Mouse (Mus musculus) embryonic facial prominence, embryonic 12.5 days (tissue): ENCODE measurements around the gene Fam76a. TPM values are rescaled to one million over a fixed set of nuclear protein-coding genes. Genes with fewer than 3 reads are reported as not detected.
A peak's percentile ranks its signal among the peaks of the same experiment; 100 is the strongest.

Source experiments
- ATAC-seq: fragments of 200-750 bp; cut with Nextera tagmentation; 2 replicates; pipeline ENCODE4 v1.8.0; 2017; ENCODE audit not compliant: insufficient number of reproducible peaks, insufficient read depth, low FRiP score, low TSS enrichment
- H3K27ac ChIP-seq: fragments of 300-500 bp; sonication (generic); 2 replicates; pipeline ENCODE4 v1.5.1; 2016; ENCODE audit warnings: mild to moderate bottlenecking
- H3K27me3 ChIP-seq: fragments of 300-500 bp; sonication (generic); 2 replicates; pipeline ENCODE4 v1.6.1; 2016; ENCODE audit warnings: mild to moderate bottlenecking, moderate library complexity
- H3K36me3 ChIP-seq: fragments of 300-500 bp; sonication (generic); 2 replicates; pipeline ENCODE4 v1.6.1; 2016; ENCODE audit warnings: mild to moderate bottlenecking
- H3K4me1 ChIP-seq: fragments of 300-500 bp; sonication (generic); 2 replicates; pipeline ENCODE4 v1.6.1; 2016
- H3K4me2 ChIP-seq: fragments of 300-500 bp; sonication (generic); replicated peaks from 2 replicates; pipeline ENCODE4 v1.6.1; 2016; ENCODE audit warnings: mild to moderate bottlenecking, moderate library complexity
- H3K4me3 ChIP-seq: fragments of 300-500 bp; sonication (generic); 2 replicates; pipeline ENCODE4 v1.5.1; 2016; ENCODE audit warnings: mild to moderate bottlenecking
- H3K9ac ChIP-seq: fragments of 300-500 bp; sonication (generic); 2 replicates; pipeline ENCODE4 v1.6.1; 2016; ENCODE audit warnings: mild to moderate bottlenecking, moderate library complexity
- H3K9me3 ChIP-seq: fragments of 300-500 bp; sonication (generic); 2 replicates; pipeline ENCODE4 v1.6.1; 2016; ENCODE audit warnings: mild to moderate bottlenecking, moderate library complexity
- WGBS: fragments of 180-500 bp; shearing (Covaris S2); methylation state at CpG from one replicate; pipeline ENCODE4 v1.1.7; 2016; 5-methylcytosine and 5-hydroxymethylcytosine counted together
- polyA plus RNA-seq: library from polyadenylated mRNA; unstranded; fragments of >200 nt; fragmentation: Nextera tagmentation; extraction: Ambion mirVana; gene quantifications from 2 replicates; pipeline ENCODE4 v1.2.1, GENCODE M21; 2016

Fam76a gene
- polyA plus RNA-seq, 1 experiment from 2014 or later, result 37.7 TPM

- Histone ChIP-seq H3K4me1 (peaks cover 39% of the 10 kb centered on the region), H3K9ac (no peak overlapping the region), H3K36me3 (no peaks in the 10 kb centered on the region), H3K4me3 (no peak overlapping the region), H3K4me2 (no peak overlapping the region), H3K27me3 (no peaks in the 10 kb centered on the region), H3K9me3 (no peaks in the 10 kb centered on the region), H3K27ac (peak overlapping the region; percentile 88)
- 42% methylated on average over 3 of the region's 3 CpGs for WGBS
- ATAC-seq, result no peak
Observed at GRCm38 (mm10) chr4:132959679-132960045, 37.3 kb upstream of the Fam76a start.

- no peaks in the 10 kb centered on the region for H3K36me3 ChIP-seq
- H3K27me3 ChIP-seq, result no peaks in the 10 kb centered on the region
- 4% methylated on average over 10 of the region's 10 CpGs for WGBS
- H3K9ac ChIP-seq, result no peak overlapping the region; the same call in 1 of the 2 replicates
- peaks cover 39% of the 10 kb centered on the region for H3K4me1 ChIP-seq
- H3K9me3 ChIP-seq, result no peaks in the 10 kb centered on the region
- ATAC-seq, result peak; percentile 68
- peak overlapping the region; percentile 88 for H3K27ac ChIP-seq
- H3K4me2 ChIP-seq, result peak overlapping the region; percentile 16; the same call in 1 of the 2 replicates
- H3K4me3 ChIP-seq, result no peak overlapping the region
Observed at GRCm38 (mm10) chr4:132958741-132959678, 36.7 kb upstream of the Fam76a start.

- Histone ChIP-seq H3K4me3 (no peak overlapping the region), H3K4me2 (no peak overlapping the region), H3K27me3 (no peaks in the 10 kb centered on the region), H3K9me3 (no peaks in the 10 kb centered on the region), H3K9ac (no peak overlapping the region), H3K4me1 (peaks cover 29% of the 10 kb centered on the region), H3K36me3 (no peaks in the 10 kb centered on the region), H3K27ac (no peak overlapping the region)
- WGBS, result 32% methylated on average over 2 of the region's 2 CpGs
- ATAC-seq, result no peak
Observed at GRCm38 (mm10) chr4:132955395-132955791, 33.0 kb upstream of the Fam76a start.

GRCm38 (mm10) chr4:132954530-132955394 is 32.4 kb upstream of the Fam76a start:
- no peak overlapping the region for H3K27ac ChIP-seq
- no peaks in the 10 kb centered on the region for H3K36me3 ChIP-seq
- H3K4me2 ChIP-seq, result no peak overlapping the region
- no peak overlapping the region for H3K4me3 ChIP-seq
- peaks cover 23% of the 10 kb centered on the region for H3K4me1 ChIP-seq
- no peak for ATAC-seq
- H3K9me3 ChIP-seq, result no peaks in the 10 kb centered on the region
- WGBS, result 74% methylated on average over 7 of the region's 7 CpGs
- H3K9ac ChIP-seq, result no peak overlapping the region
- no peaks in the 10 kb centered on the region for H3K27me3 ChIP-seq

GRCm38 (mm10) chr4:132950999-132951398 is 28.6 kb upstream of the Fam76a start:
- no peaks in the 10 kb centered on the region for H3K9me3 ChIP-seq
- H3K4me1 ChIP-seq, result peaks cover 19% of the 10 kb centered on the region
- 48% methylated on average over 2 of the region's 2 CpGs for WGBS
- H3K27ac ChIP-seq, result no peak overlapping the region
- H3K27me3 ChIP-seq, result no peaks in the 10 kb centered on the region
- no peak overlapping the region for H3K9ac ChIP-seq
- H3K36me3 ChIP-seq, result no peaks in the 10 kb centered on the region
- H3K4me3 ChIP-seq, result no peak overlapping the region
- ATAC-seq, result no peak
- no peak overlapping the region for H3K4me2 ChIP-seq

GRCm38 (mm10) chr4:132949882-132950532 is 27.6 kb upstream of the Fam76a start:
- WGBS, result 27% methylated on average over 24 of the region's 24 CpGs
- Histone ChIP-seq H3K36me3 (no peaks in the 10 kb centered on the region), H3K4me3 (no peak overlapping the region), H3K27ac (no peak overlapping the region), H3K27me3 (no peaks in the 10 kb centered on the region), H3K9ac (no peak overlapping the region), H3K4me2 (0 out of 2 replicates have a peak overlapping the region, but pooled peaks have one; percentile 10), H3K9me3 (no peaks in the 10 kb centered on the region), H3K4me1 (peaks cover 18% of the 10 kb centered on the region)
- ATAC-seq, result no peak

GRCm38 (mm10) chr4:132946047-132947001 is 24.0 kb upstream of the Fam76a start:
- Histone ChIP-seq H3K9me3 (no peaks in the 10 kb centered on the region), H3K9ac (peak overlapping the region; percentile 40; the same call in 1 of the 2 replicates), H3K4me1 (peaks cover 14% of the 10 kb centered on the region), H3K4me2 (peak overlapping the region; percentile 47), H3K27me3 (no peaks in the 10 kb centered on the region), H3K4me3 (peak overlapping the region; percentile 15; the same call in 1 of the 2 replicates), H3K36me3 (no peaks in the 10 kb centered on the region), H3K27ac (peak overlapping the region; percentile 85)
- 11% methylated on average over 27 of the region's 27 CpGs for WGBS
- peak; percentile 42; the same call in 1 of the 2 replicates for ATAC-seq

- Histone ChIP-seq H3K4me1 (peaks cover 14% of the 10 kb centered on the region), H3K36me3 (no peaks in the 10 kb centered on the region), H3K4me3 (peak overlapping the region; percentile 15; the same call in 1 of the 2 replicates), H3K27ac (peak overlapping the region; percentile 85), H3K4me2 (peak overlapping the region; percentile 47), H3K9me3 (no peaks in the 10 kb centered on the region), H3K9ac (peak overlapping the region; percentile 40), H3K27me3 (no peaks in the 10 kb centered on the region)
- WGBS, result 5% methylated on average over 15 of the region's 15 CpGs
- peak; percentile 82 for ATAC-seq
Observed at GRCm38 (mm10) chr4:132945261-132946046, 23.1 kb upstream of the Fam76a start.

GRCm38 (mm10) chr4:132944776-132945175 is 22.4 kb upstream of the Fam76a start:
- H3K4me1 ChIP-seq, result peaks cover 14% of the 10 kb centered on the region
- H3K9ac ChIP-seq, result no peak overlapping the region
- no peaks in the 10 kb centered on the region for H3K27me3 ChIP-seq
- H3K36me3 ChIP-seq, result no peaks in the 10 kb centered on the region
- ATAC-seq, result no peak
- WGBS, result 80% methylated on average over 4 of the region's 4 CpGs
- H3K4me3 ChIP-seq, result no peak overlapping the region
- no peaks in the 10 kb centered on the region for H3K9me3 ChIP-seq
- H3K4me2 ChIP-seq, result no peak overlapping the region
- H3K27ac ChIP-seq, result no peak overlapping the region

- 75% methylated on average over 12 of the region's 12 CpGs for WGBS
- no peak overlapping the region for H3K27ac ChIP-seq
- no peak for ATAC-seq
- no peaks in the 10 kb centered on the region for H3K36me3 ChIP-seq
- no peak overlapping the region for H3K9ac ChIP-seq
- peaks cover 14% of the 10 kb centered on the region for H3K4me1 ChIP-seq
- no peak overlapping the region for H3K4me3 ChIP-seq
- no peak overlapping the region for H3K4me2 ChIP-seq
- H3K9me3 ChIP-seq, result no peaks in the 10 kb centered on the region
- H3K27me3 ChIP-seq, result no peaks in the 10 kb centered on the region
Observed at GRCm38 (mm10) chr4:132944106-132944505, 21.7 kb upstream of the Fam76a start.
